Mouse (Mus musculus) spleen, adult 2 months (tissue): ENCODE measurements around the gene Erc2. TPM values are rescaled to one million over a fixed set of nuclear protein-coding genes. Genes with fewer than 3 reads are reported as not detected.

Experiments used
- DNase-seq, 2 experiments: peaks; one replicate each; pipeline versions ENCODE4 v3.0.0 to v3.0.0-alpha.2; 2012 to 2021; ENCODE audit warnings: low spot score in 2 of 2, low read depth in 1 of 2
- H3K27ac ChIP-seq: fragments of 200-500 bp; 2 replicates; pipeline ENCODE4 v1.5.1; 2012; ENCODE audit warnings: low read length, inconsistent platforms; ENCODE audit not compliant: insufficient read depth
- H3K27me3 ChIP-seq: fragments of 200-500 bp; 2 replicates; pipeline ENCODE4 v1.6.1; 2012; ENCODE audit warnings: mild to moderate bottlenecking, moderate library complexity, low read length, inconsistent platforms; ENCODE audit not compliant: control insufficient read depth, insufficient read depth
- H3K36me3 ChIP-seq: fragments of 200-500 bp; 2 replicates; pipeline ENCODE4 v1.6.1; 2012; ENCODE audit warnings: mild to moderate bottlenecking, low read length, inconsistent platforms; ENCODE audit not compliant: control insufficient read depth, insufficient read depth
- H3K4me1 ChIP-seq: fragments of 200-500 bp; 2 replicates; pipeline ENCODE4 v1.6.1; 2011; ENCODE audit warnings: inconsistent platforms; ENCODE audit not compliant: control insufficient read depth, insufficient read depth, insufficient read length
- H3K4me3 ChIP-seq: fragments of 200-500 bp; 2 replicates; pipeline ENCODE4 v1.5.1; 2011; ENCODE audit warnings: mild to moderate bottlenecking, inconsistent platforms; ENCODE audit not compliant: insufficient read depth, insufficient read length; ENCODE audit errors: extremely low read depth
- CTCF ChIP-seq: fragments of 200-500 bp; IDR thresholded peaks from 2 replicates; pipeline ENCODE4 v1.5.1; 2011; ENCODE audit warnings: mild to moderate bottlenecking, inconsistent platforms; ENCODE audit not compliant: insufficient read depth, insufficient read length, insufficient replicate concordance; ENCODE audit errors: extremely low read depth
- POLR2A ChIP-seq: fragments of 200-500 bp; IDR thresholded peaks from 2 replicates; pipeline ENCODE4 v1.6.1; 2011; ENCODE audit warnings: low read depth, low read length, inconsistent platforms
- WGBS: fragments of 180-500 bp; shearing (Covaris S2); methylation state at CpG from one replicate; pipeline ENCODE4 v1.1.7; 2018; 5-methylcytosine and 5-hydroxymethylcytosine counted together
- polyA plus RNA-seq: library from polyadenylated mRNA; depleted of rRNA; stranded (reverse); fragments of >200 nt; gene quantifications from 2 replicates; pipeline ENCODE4 v1.2.3, GENCODE M21; 2012

Erc2 gene
- polyA plus RNA-seq, 1 experiment, result 0.11 TPM

- TF ChIP-seq CTCF (no peak), POLR2A (no peak)
- Histone ChIP-seq H3K27ac (no peak overlapping the region), H3K4me1 (no peaks in the 10 kb centered on the region), H3K36me3 (no peaks in the 10 kb centered on the region), H3K27me3 (no peaks in the 10 kb centered on the region; the same call in 1 of the 2 replicates), H3K4me3 (no peak overlapping the region)
- WGBS, result 61% methylated on average over 8 of the region's 8 CpGs
- no peak for DNase-seq
These were observed 467.6 kb downstream of the Erc2 start for GRCm38 (mm10) chr14:28089636-28090443.

- Histone ChIP-seq H3K4me1 (no peaks in the 10 kb centered on the region), H3K4me3 (no peak overlapping the region), H3K36me3 (no peaks in the 10 kb centered on the region), H3K27me3 (no peaks in the 10 kb centered on the region; the same call in 1 of the 2 replicates), H3K27ac (no peak overlapping the region)
- 79% methylated on average over 1 of the region's 1 CpGs for WGBS
- TF ChIP-seq POLR2A, result no peak
- no peak for TF ChIP-seq CTCF
- DNase-seq, result no peak
These were observed 469.1 kb downstream of the Erc2 start for GRCm38 (mm10) chr14:28091367-28091766.

GRCm38 (mm10) chr14:28093214-28093613, 471.0 kb downstream of the Erc2 start:
- 69% methylated on average over 4 of the region's 4 CpGs for WGBS
- no peak for DNase-seq
- Histone ChIP-seq H3K27me3 (no peaks in the 10 kb centered on the region; the same call in 1 of the 2 replicates), H3K4me3 (no peak overlapping the region), H3K4me1 (no peaks in the 10 kb centered on the region), H3K27ac (no peak overlapping the region), H3K36me3 (no peaks in the 10 kb centered on the region)
- TF ChIP-seq POLR2A, result no peak
- TF ChIP-seq CTCF, result no peak

- Histone ChIP-seq H3K4me3 (no peak overlapping the region), H3K4me1 (no peaks in the 10 kb centered on the region), H3K27me3 (no peaks in the 10 kb centered on the region; the same call in 1 of the 2 replicates), H3K36me3 (no peaks in the 10 kb centered on the region), H3K27ac (no peak overlapping the region)
- TF ChIP-seq CTCF, result no peak
- TF ChIP-seq POLR2A, result no peak
- DNase-seq, result no peak
- 94% methylated on average over 1 of the region's 1 CpGs for WGBS
These were observed 471.7 kb downstream of the Erc2 start for GRCm38 (mm10) chr14:28093913-28094312.

GRCm38 (mm10) chr14:28099084-28099483, 476.9 kb downstream of the Erc2 start:
- H3K4me3 ChIP-seq, result no peak overlapping the region
- no peaks in the 10 kb centered on the region for H3K4me1 ChIP-seq
- 90% methylated on average over 5 of the region's 5 CpGs for WGBS
- H3K27ac ChIP-seq, result no peak overlapping the region
- H3K27me3 ChIP-seq, result no peaks in the 10 kb centered on the region
- DNase-seq, result no peak
- no peak for TF ChIP-seq CTCF
- TF ChIP-seq POLR2A, result no peak
- no peaks in the 10 kb centered on the region for H3K36me3 ChIP-seq

- TF ChIP-seq CTCF, result no peak
- no peak for TF ChIP-seq POLR2A
- H3K4me1 ChIP-seq, result no peaks in the 10 kb centered on the region
- H3K27me3 ChIP-seq, result no peaks in the 10 kb centered on the region
- 86% methylated on average over 2 of the region's 2 CpGs for WGBS
- no peak overlapping the region for H3K27ac ChIP-seq
- DNase-seq, result no peak
- no peaks in the 10 kb centered on the region for H3K36me3 ChIP-seq
- no peak overlapping the region for H3K4me3 ChIP-seq
These were observed 490.9 kb downstream of the Erc2 start for GRCm38 (mm10) chr14:28113121-28113520.

GRCm38 (mm10) chr14:28120851-28121250, 498.6 kb downstream of the Erc2 start:
- Histone ChIP-seq H3K27me3 (no peaks in the 10 kb centered on the region), H3K27ac (no peak overlapping the region), H3K4me1 (no peaks in the 10 kb centered on the region), H3K36me3 (no peaks in the 10 kb centered on the region), H3K4me3 (no peak overlapping the region)
- 68% methylated on average over 5 of the region's 5 CpGs for WGBS
- TF ChIP-seq CTCF (no peak), POLR2A (no peak)
- DNase-seq, result no peak
